Mouse (Mus musculus): ENCODE data around the gene Adgrf3.
A peak's percentile ranks its signal among the peaks of the same experiment; 100 is the strongest.

Adgrf3 gene

DNA sequence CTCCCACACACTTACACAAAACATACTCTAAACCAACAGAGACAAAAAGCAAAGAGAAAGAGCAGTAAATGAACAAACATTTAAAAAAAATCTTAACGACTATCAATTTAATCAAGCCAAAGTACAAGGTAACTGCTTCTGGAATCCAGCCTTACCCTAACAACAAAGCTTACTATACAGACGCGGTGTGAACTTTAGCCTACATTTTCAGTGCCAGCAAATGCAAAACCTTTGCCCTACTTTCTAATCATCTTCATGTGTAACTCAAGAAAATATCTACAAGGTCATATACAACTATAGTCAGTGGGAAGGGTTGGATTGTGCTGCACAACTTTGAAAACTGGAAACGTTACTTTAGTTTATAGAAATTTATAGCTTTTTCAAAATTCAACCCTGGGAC is 53.5 kb downstream of the Adgrf3 start:
- peak; percentile 5 for DNase-seq (ENCODE audit: low spot score)

DNA sequence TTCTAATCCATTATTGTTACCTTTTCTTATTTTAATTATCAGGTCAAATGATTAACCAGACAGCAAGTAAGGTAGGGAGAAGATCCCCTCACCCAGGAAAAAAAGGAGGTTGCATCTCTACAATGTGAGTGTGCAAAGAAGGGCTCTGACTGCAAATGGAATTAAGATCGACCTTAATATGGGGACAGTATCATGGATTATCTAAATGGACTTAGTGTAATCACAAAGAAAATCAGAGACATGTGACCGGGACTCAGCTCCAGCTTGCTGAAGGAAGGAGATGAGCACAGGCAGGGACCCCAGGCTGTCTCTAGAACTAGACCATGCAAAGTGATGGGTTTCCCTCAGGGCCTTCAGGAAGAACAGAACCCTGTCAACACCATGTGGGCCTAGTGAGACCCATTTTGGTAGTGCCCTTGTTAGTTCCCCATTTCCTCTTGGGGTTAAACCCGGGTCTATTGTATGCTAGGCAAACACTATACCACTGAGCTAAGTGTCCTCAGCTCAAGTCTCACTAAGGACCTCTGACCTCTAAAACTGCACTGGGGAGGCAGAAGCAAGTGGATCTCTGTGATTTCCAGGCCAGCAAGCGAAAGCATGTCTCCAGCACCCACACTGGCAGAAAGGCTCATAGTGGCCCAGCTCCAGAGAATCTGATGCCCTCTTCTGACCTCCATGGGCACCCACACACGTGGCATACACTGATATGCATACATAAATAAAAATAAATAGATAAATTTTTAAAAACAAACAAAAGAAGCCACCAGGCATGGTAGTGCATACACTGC is 57.2 kb downstream of the Adgrf3 start:
- no peak for DNase-seq (ENCODE audit: low spot score)

DNA sequence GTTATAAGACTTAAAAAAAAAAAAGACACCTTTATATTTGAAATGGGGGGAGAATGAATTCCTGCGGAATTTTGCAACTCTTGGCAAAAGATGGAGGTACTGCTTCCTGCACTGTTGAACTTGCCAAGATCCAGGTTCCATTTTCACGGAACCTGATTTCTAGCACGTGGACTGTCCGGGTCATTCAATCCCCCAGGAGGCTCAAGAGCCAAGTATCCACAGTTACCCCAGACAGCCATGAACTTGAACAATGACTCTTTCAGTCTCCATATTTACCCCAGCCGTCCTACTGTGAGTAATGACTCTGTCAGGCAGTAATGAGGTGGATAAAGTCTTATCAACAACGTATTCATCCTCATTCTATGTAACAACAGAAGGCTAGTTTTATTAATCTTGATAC is 59.0 kb downstream of the Adgrf3 start:
- DNase-seq (ENCODE audit: low spot score), result no peak
